Mouse (Mus musculus) heart, embryonic 11.5 days (tissue): ENCODE data around the gene Lbx1. TPM values are rescaled to one million over a fixed set of nuclear protein-coding genes. Genes with fewer than 3 reads are reported as not detected.

ENCODE experiments used
- ATAC-seq: fragments of 200-750 bp; cut with Nextera tagmentation; replicated peaks from 2 replicates; pipeline ENCODE4 v1.8.0; 2017; ENCODE audit warnings: moderate library complexity; ENCODE audit not compliant: insufficient number of reproducible peaks, low FRiP score, low TSS enrichment
- H3K27ac ChIP-seq: fragments of 300-500 bp; sonication (generic); 2 replicates; pipeline ENCODE4 v1.5.1; 2014; ENCODE audit warnings: mild to moderate bottlenecking, low read depth, low read length
- H3K27me3 ChIP-seq: fragments of 300-500 bp; sonication (generic); 2 replicates; pipeline ENCODE4 v1.6.1; 2014; ENCODE audit warnings: mild to moderate bottlenecking, low read length, mixed read lengths; ENCODE audit not compliant: control insufficient read depth, insufficient read depth
- H3K36me3 ChIP-seq: fragments of 300-500 bp; sonication (generic); 2 replicates; pipeline ENCODE4 v1.6.1; 2014; ENCODE audit warnings: mild to moderate bottlenecking, low read length, moderate library complexity, mixed read lengths; ENCODE audit not compliant: control insufficient read depth, insufficient read depth
- H3K4me1 ChIP-seq: fragments of 300-500 bp; sonication (generic); 2 replicates; pipeline ENCODE4 v1.6.1; 2014; ENCODE audit warnings: low read length; ENCODE audit not compliant: control insufficient read depth, insufficient read depth
- H3K4me2 ChIP-seq: fragments of 300-500 bp; sonication (generic); 2 replicates; pipeline ENCODE4 v1.6.1; 2014; ENCODE audit warnings: mild to moderate bottlenecking, moderate library complexity
- H3K4me3 ChIP-seq: fragments of 300-500 bp; sonication (generic); 2 replicates; pipeline ENCODE4 v1.5.1; 2014; ENCODE audit warnings: low read depth, low read length
- H3K9ac ChIP-seq: fragments of 300-500 bp; sonication (generic); 2 replicates; pipeline ENCODE4 v1.6.1; 2014; ENCODE audit warnings: mild to moderate bottlenecking, low read depth, low read length, moderate library complexity
- H3K9me3 ChIP-seq: fragments of 300-500 bp; sonication (generic); replicated peaks from 2 replicates; pipeline ENCODE4 v1.6.1; 2016; ENCODE audit warnings: low read length; ENCODE audit not compliant: control insufficient read depth
- WGBS: fragments of 180-500 bp; shearing (Covaris S2); extraction: QIAGEN DNeasy Blood & Tissue Kit; methylation state at CpG from one replicate; pipeline ENCODE4 v1.1.7; 2014; ENCODE audit not compliant: insufficient replicate concordance; 5-methylcytosine and 5-hydroxymethylcytosine counted together
- polyA plus RNA-seq: library from polyadenylated mRNA; unstranded; fragments of >200 nt; fragmentation: Nextera tagmentation; extraction: Ambion mirVana; gene quantifications from 2 replicates; pipeline ENCODE4 v1.2.1, GENCODE M21; 2014

Gene Lbx1
- polyA plus RNA-seq, 1 experiment from 2014 or later = 0.16 TPM

DNA sequence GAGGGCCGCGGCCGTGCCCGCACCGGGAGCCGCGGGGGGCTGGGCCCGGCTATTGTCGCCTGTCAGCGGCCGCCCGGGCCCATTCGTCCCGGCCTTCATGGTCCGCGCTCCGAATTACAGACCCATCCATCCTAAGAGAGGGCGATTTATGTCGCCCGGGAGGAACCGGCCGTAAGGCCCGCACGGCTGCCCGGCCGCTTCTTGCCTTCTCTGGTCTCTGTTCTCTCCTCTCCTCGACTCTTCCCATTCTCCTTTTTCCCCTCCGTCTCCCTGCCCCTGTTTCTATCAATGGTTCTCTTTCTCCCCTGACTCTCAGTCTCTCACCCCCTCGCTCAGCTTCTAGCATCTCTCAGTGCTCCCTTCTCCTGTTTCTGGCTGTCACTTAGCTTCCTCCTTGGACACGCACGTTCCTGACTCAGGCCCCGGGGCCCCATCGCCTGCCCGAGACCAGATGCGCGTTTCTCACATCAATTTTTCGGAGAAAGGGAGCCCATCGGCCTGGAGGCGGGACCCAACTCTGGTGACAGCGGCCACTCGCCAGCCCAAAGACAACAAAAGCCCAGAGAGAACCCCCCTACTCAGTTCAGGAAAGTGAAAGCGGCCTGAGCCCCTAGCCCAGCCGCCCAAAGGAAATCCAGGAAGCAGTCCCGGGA lies 4.1 kb downstream of the Lbx1 start:
- no peak overlapping the region for H3K27ac ChIP-seq
- H3K9ac ChIP-seq = no peak overlapping the region
- H3K9me3 ChIP-seq = no peaks in the 10 kb centered on the region
- under 1% methylated on average over 44 of the region's 44 CpGs for WGBS
- peaks cover 93% of the 10 kb centered on the region for H3K27me3 ChIP-seq
- ATAC-seq = no peak
- H3K36me3 ChIP-seq = no peaks in the 10 kb centered on the region
- H3K4me2 ChIP-seq = peak overlapping the region; percentile 33
- H3K4me3 ChIP-seq = peak overlapping the region; percentile 19
- H3K4me1 ChIP-seq = peaks cover 25% of the 10 kb centered on the region

DNA sequence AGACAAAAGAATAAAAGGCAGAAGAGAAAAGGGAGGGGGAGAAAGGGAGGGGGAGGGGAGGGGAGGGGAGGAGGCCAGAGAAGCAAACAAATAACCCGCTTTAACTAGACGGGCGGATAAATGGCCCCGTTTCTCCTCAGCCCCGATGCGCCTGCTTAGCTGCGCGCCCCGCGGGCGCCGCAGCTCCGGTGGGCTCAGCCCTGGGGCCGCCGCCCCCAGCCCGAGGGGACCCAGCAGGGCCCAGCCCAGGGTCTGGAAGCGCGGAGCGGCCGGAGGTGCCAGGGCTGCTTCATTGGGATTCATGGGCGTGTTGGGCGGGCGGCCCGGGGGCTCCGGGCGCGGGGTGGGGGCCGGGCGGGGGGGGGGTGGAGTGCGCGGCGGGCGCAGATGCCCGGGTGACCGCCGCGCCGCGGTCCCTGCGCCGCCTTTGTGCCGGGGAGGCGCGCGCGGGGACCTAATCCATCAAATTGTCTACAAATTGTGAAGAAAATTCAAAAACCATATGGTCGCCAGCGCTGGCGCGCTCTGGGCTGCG lies 4.7 kb downstream of the Lbx1 start:
- H3K4me2 ChIP-seq = peak overlapping the region; percentile 33
- H3K9ac ChIP-seq = no peak overlapping the region
- H3K27ac ChIP-seq = no peak overlapping the region
- H3K27me3 ChIP-seq = peaks cover 93% of the 10 kb centered on the region
- WGBS = 0% methylated on average over 35 of the region's 51 CpGs
- H3K36me3 ChIP-seq = no peaks in the 10 kb centered on the region
- peak overlapping the region; percentile 19 for H3K4me3 ChIP-seq
- no peak for ATAC-seq
- no peaks in the 10 kb centered on the region for H3K9me3 ChIP-seq
- peaks cover 19% of the 10 kb centered on the region for H3K4me1 ChIP-seq

DNA sequence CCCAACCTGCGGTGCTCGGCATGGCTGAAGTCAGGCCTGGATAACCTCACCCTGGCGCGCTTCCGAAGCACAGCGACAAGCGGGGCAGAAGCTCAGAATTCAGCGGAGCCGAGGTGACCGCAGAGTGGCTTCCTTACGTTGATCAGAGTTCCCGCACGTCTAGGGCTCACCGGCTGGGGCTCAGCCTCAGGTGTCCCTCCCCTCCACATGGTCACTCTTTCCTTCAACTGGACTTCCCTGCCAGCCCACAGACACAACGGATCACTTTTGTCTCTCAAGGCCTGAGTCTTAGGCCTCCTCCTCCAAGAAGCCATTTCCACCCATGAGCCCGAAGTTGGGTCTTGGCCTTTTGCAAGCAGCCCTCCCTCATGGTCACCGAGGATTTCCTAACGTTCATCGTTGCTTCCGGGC lies 5.4 kb downstream of the Lbx1 start:
- WGBS = under 1% methylated on average over 19 of the region's 20 CpGs
- H3K4me3 ChIP-seq = peak overlapping the region; percentile 28; the same call in 1 of the 2 replicates
- H3K27ac ChIP-seq = no peak overlapping the region
- peaks cover 92% of the 10 kb centered on the region for H3K27me3 ChIP-seq
- H3K4me1 ChIP-seq = peaks cover 15% of the 10 kb centered on the region
- ATAC-seq = no peak
- H3K9ac ChIP-seq = no peak overlapping the region
- H3K36me3 ChIP-seq = no peaks in the 10 kb centered on the region
- H3K4me2 ChIP-seq = no peak overlapping the region
- no peaks in the 10 kb centered on the region for H3K9me3 ChIP-seq

DNA sequence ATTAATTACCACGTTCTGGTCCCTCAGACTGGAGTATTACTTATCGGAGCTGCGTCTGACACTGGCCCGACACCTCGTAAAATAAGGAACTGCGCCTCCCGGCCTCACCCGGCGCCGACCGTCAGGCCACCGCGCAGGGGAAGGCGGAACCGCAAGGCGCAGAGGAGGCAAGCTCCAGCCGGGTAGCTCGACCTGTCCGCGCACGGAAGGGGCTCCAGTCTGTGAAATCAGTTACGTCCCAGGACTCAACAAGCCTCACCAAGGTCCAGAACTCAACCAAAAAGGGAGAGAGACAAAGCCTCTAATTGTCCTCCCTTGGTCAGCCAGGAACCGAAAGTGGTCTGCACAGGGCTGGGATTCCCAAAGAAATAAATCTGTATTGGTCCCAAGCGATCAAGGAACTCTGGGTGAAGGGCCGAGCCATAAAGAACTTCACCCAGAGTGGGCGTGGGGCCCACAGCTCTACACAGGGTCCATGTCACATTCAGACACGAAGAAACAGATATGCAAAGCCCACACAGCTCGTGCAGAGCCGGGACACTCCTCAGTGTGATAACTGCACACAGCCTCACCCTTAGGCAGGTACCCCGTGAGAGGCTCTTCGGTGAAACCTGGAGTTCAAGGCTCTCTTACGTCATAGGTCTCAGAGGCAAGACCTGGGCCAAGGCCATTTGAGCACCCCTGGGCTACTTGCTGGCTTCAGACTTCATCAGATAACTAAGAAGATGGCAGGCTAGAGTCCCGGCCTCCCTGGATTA lies 6.1 kb downstream of the Lbx1 start:
- H3K36me3 ChIP-seq = no peaks in the 10 kb centered on the region
- no peak for ATAC-seq
- no peak overlapping the region for H3K27ac ChIP-seq
- peaks cover 92% of the 10 kb centered on the region for H3K27me3 ChIP-seq
- no peaks in the 10 kb centered on the region for H3K9me3 ChIP-seq
- no peak overlapping the region for H3K9ac ChIP-seq
- WGBS = under 1% methylated on average over 33 of the region's 33 CpGs
- peaks cover 15% of the 10 kb centered on the region for H3K4me1 ChIP-seq
- peak overlapping the region; percentile 57 for H3K4me2 ChIP-seq
- peak overlapping the region; percentile 28 for H3K4me3 ChIP-seq

DNA sequence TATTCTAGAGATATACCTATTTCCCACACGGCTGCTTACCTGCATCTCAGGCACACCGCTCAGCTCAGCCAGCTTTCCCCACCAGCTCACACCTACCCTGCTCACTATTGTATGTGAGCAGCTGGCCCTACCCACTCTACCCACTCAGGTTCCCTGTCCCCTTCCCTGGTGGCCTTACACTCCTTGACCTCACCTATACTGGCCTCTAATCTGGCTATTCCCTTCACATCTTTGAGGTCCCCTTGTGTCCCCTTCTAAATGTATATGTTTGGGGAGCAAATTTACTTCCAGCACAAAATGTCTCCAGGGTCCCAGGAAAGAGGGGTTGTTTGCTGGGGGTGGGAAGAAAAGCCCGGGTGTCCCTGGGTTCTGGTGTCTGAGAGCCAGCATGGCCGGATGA lies 6.8 kb downstream of the Lbx1 start:
- Histone ChIP-seq H3K4me3 (no peak overlapping the region), H3K27ac (no peak overlapping the region), H3K9ac (no peak overlapping the region), H3K9me3 (no peaks in the 10 kb centered on the region), H3K27me3 (peaks cover 92% of the 10 kb centered on the region), H3K36me3 (no peaks in the 10 kb centered on the region), H3K4me1 (peaks cover 15% of the 10 kb centered on the region), H3K4me2 (no peak overlapping the region)
- WGBS = 8% methylated on average over 4 of the region's 4 CpGs
- no peak for ATAC-seq

DNA sequence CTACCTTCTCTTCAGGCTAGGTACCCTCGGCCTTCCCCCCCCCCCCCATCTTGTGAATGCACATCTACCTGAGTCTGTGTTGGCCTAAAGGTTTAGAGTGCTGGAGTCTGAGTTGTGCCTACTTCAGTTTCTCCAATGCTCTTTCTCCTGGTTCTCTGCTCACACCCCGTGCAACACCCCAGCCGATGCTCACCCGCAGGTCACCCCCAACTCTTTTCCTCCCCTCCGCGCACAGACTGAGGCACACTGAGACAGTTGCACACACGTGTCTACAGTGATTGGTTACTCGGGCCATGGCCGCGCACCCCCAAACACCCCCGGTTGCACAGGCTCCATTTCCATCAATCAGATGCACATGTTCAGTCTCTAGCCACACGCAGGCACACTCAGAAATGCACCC lies 7.5 kb downstream of the Lbx1 start:
- Histone ChIP-seq H3K27me3 (peaks cover 93% of the 10 kb centered on the region), H3K27ac (no peak overlapping the region), H3K36me3 (no peaks in the 10 kb centered on the region), H3K4me1 (peaks cover 11% of the 10 kb centered on the region), H3K4me3 (no peak overlapping the region), H3K9ac (no peak overlapping the region), H3K9me3 (no peaks in the 10 kb centered on the region), H3K4me2 (no peak overlapping the region)
- 9% methylated on average over 11 of the region's 12 CpGs for WGBS
- ATAC-seq = no peak

DNA sequence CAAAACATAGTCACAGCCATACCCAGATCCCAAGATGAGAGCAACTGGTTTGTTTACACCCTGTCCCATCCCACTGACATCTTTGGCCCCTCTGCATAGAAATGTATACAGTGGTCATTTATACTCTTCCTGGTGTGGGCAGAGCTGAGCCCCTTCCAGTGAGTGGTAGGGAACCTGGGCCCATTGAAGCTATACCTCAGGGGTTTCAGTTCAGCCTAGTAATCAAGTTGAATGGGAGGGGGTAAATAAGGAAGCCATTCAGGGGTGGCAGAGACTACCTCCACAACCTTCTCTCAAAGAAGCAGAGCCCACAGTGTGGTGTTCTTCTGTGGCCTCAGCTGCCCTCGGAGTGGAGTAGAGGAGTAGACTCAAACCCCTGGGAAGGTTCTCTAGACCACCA lies 7.9 kb downstream of the Lbx1 start:
- Histone ChIP-seq H3K4me2 (no peak overlapping the region), H3K4me3 (no peak overlapping the region), H3K36me3 (no peaks in the 10 kb centered on the region), H3K9me3 (no peaks in the 10 kb centered on the region), H3K9ac (no peak overlapping the region), H3K27ac (no peak overlapping the region), H3K27me3 (peaks cover 95% of the 10 kb centered on the region), H3K4me1 (peaks cover 11% of the 10 kb centered on the region; the same call in 1 of the 2 replicates)
- no peak for ATAC-seq
- 47% methylated on average over 1 of the region's 1 CpGs for WGBS

DNA sequence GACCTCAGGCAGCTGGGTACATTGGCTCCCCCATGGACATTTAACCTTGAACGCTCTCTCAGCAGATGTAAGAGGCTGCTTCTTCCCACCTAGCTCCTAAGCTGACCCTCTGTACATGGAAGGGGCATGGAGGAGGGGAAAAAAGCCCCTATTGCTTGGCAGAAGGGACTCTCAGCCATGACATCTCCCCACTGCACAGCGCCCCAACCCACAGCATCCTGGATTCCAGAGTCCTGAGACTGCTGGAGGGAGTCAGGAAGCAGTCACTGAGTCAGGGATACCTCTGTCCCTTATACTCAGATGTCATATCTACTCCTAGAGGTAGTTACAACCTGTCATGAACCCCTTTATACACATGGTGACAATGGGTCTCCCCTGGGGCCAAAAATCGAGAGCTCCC lies 8.6 kb downstream of the Lbx1 start:
- no peaks in the 10 kb centered on the region for H3K36me3 ChIP-seq
- 7% methylated on average over 3 of the region's 3 CpGs for whole genome bisulfite sequencing
- H3K9ac ChIP-seq = no peak overlapping the region
- H3K4me2 ChIP-seq = no peak overlapping the region
- peaks cover 95% of the 10 kb centered on the region for H3K27me3 ChIP-seq
- H3K4me3 ChIP-seq = no peak overlapping the region
- no peak overlapping the region for H3K27ac ChIP-seq
- H3K4me1 ChIP-seq = peaks cover 11% of the 10 kb centered on the region; the same call in 1 of the 2 replicates
- no peaks in the 10 kb centered on the region for H3K9me3 ChIP-seq
- ATAC-seq = no peak
